Mouse (Mus musculus) mouse embryonic stem cell (cell line): Measurements from ENCODE around the gene Gchfr.

Experiments
- in situ Hi-C, 2 experiments: fragments of 300-500 bp; cut with MboI; formaldehyde crosslinking; loops; 1 replicate in 1 of 2; 3 replicates in 1 of 2; pipeline ENCODE4 v1.14.3; 2019 to 2020; ENCODE audit warnings: low sequenced_read_pairs in 2 of 2, low pct_unique_long_range_greater_than_20kb in 1 of 2, mixed read lengths in 1 of 2; ENCODE audit not compliant: unreplicated experiment in 1 of 2

Gene Gchfr

DNA sequence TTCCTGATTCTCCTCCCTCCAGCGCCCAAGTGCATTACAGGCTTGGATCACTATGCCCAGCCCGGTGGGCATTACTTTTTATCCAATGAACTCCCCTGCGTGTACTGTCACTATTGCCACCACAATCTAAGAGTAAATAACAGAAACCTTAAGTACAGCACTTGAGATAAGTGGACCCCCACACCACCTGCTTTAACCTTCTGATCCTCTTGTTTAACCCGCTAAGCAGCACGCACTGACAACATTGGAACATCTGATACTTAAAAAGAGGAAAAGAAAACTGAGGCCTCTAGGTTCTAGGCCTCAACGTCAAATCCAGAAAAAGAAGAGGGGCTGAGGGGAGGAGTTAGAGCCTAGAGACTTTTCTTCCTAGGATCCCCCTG is 40.4 kb downstream of the Gchfr start:
- in situ Hi-C loops = no loop called here

DNA sequence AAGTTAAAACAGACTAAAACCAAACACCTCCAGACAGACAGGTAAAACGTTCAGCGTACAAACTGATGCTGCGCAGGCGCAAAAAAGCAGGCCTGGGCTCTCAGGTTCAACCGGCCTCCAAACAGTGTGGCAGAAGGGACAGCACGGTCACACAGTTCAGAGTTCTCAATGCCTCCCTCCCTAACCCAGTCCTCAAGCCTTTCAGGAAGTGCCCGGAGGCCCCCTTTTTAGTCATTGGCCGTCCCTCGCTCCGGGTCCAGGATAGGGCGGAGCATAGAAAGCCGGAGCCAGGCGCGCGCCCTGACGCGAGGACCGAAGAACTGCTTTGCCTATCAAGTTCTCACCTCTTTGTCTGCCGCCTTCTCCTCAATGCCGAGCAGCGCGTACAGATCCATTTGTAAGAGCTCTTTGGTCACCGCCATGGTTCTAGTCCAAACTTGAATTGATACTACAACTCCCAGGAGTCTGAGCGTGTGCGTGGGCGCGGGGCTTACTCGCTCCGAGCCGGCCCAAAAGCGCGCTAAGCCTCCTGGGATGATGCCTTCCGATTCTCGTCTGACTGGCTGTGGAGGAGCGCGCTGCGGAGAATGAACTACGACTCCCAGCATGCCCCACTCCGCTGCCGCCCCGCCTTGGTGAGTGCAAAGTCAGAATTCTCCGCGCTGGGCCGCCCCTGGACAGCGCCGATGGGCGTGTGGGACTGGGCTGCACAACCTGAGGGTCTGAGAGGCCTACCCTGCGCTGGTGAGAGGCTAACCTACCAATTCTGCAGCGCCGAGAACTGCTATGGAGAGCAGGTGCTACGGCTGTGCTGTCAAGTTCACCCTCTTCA is 41.0 kb downstream of the Gchfr start, which contains the start of the genes Zfyve19 and Dnajc17:
Gene Zfyve19 (plus strand): TSS at position 274 of the 832 bp plus-strand sequence.
Gene Dnajc17 (minus strand): TSS at position 452 of the 832 bp plus-strand sequence.
- in situ Hi-C loops = no loop called here

DNA sequence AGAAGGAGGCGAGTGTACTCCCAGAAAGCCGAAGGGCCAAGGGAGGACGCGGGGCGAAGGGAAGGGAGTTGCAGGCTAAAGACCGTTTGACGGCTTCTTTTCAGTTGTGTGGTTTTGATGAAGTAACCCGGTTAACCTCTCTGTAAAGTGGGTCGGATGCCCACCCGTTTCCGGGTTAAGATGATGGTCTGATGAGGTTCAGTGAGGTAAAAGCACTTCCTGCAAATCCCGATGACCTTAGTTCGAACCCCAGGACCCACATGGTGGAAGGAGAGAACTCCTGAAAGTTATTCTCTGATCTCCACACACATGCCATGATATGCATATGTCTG is 41.6 kb downstream of the Gchfr start:
- in situ Hi-C loops = no loop called here
